Mouse (Mus musculus): Measurements from ENCODE around the gene Map1s. TPM values are rescaled to one million over a fixed set of nuclear protein-coding genes. Genes with fewer than 3 reads are reported as not detected.

Map1s gene
- polyA plus RNA-seq, 1 experiment from 2014 or later = 15.2 TPM

GRCm38 (mm10) chr8:70868559-70869198, 37.1 kb upstream of the Map1s start:
- DNase-seq (ENCODE audit: low spot score) (peak; percentile 86), ATAC-seq (ENCODE audit: low FRiP score, low TSS enrichment) (peak; percentile 22; the same call in 1 of the 2 replicates)
- Histone ChIP-seq H3K27ac (replicated peaks) (no peak overlapping the region), H3K9me3 (ENCODE audit: control insufficient read depth, low read length) (no peaks in the 10 kb centered on the region), H3K27me3 (ENCODE audit: control insufficient read depth, insufficient read depth, low read length) (0 out of 2 replicates have a peak, but pooled peaks cover under 1% of the 10 kb centered on the region), H3K4me3 (ENCODE audit: low read depth, low read length) (no peak overlapping the region), H3K4me1 (replicated peaks; ENCODE audit: control insufficient read depth, insufficient read depth) (peaks cover 4% of the 10 kb centered on the region; the same call in 1 of the 2 replicates), H3K4me2 (replicated peaks; ENCODE audit: low read depth) (peak overlapping the region; percentile 41), H3K36me3 (ENCODE audit: control insufficient read depth, insufficient read depth, low read length) (0 out of 2 replicates have a peak, but pooled peaks cover 2% of the 10 kb centered on the region), H3K9ac (ENCODE audit: low read length) (peak overlapping the region; percentile 38; the same call in 1 of the 2 replicates)
- TF ChIP-seq EP300 (optimal IDR thresholded peaks at IDR 0.05) (no peak), CTCF (IDR thresholded peaks at IDR 0.05; ENCODE audit: low read depth) (peak; percentile 58)
- WGBS = 27% methylated on average over 40 of the region's 40 CpGs

GRCm38 (mm10) chr8:70869199-70869571, 36.5 kb upstream of the Map1s start:
- H3K9ac ChIP-seq (ENCODE audit: low read length) = no peak overlapping the region
- no peaks in the 10 kb centered on the region for H3K27me3 ChIP-seq (ENCODE audit: control insufficient read depth, insufficient read depth, low read length)
- ATAC-seq (ENCODE audit: low FRiP score, low TSS enrichment) (no peak), DNase-seq (ENCODE audit: low spot score) (no peak)
- no peak overlapping the region for H3K4me3 ChIP-seq (ENCODE audit: low read depth, low read length)
- H3K9me3 ChIP-seq (ENCODE audit: control insufficient read depth, low read length) = no peaks in the 10 kb centered on the region
- H3K27ac ChIP-seq (replicated peaks) = no peak overlapping the region
- 0 out of 2 replicates have a peak, but pooled peaks cover 2% of the 10 kb centered on the region for H3K36me3 ChIP-seq (ENCODE audit: control insufficient read depth, insufficient read depth, low read length)
- WGBS = 39% methylated on average over 5 of the region's 5 CpGs
- TF ChIP-seq EP300 (optimal IDR thresholded peaks at IDR 0.05) (no peak), CTCF (IDR thresholded peaks at IDR 0.05; ENCODE audit: low read depth) (no peak)
- no peak overlapping the region; the same call in 1 of the 2 replicates for H3K4me2 ChIP-seq (replicated peaks; ENCODE audit: low read depth)
- peaks cover under 1% of the 10 kb centered on the region; the same call in 1 of the 2 replicates for H3K4me1 ChIP-seq (replicated peaks; ENCODE audit: control insufficient read depth, insufficient read depth)

GRCm38 (mm10) chr8:70869601-70870041, 36.1 kb upstream of the Map1s start:
- Histone ChIP-seq H3K27ac (replicated peaks) (no peak overlapping the region), H3K4me3 (ENCODE audit: low read depth, low read length) (no peak overlapping the region), H3K36me3 (ENCODE audit: control insufficient read depth, insufficient read depth, low read length) (0 out of 2 replicates have a peak, but pooled peaks cover 2% of the 10 kb centered on the region), H3K4me1 (replicated peaks; ENCODE audit: control insufficient read depth, insufficient read depth) (no peaks in the 10 kb centered on the region), H3K4me2 (replicated peaks; ENCODE audit: low read depth) (no peak overlapping the region), H3K9me3 (ENCODE audit: control insufficient read depth, low read length) (no peaks in the 10 kb centered on the region), H3K27me3 (ENCODE audit: control insufficient read depth, insufficient read depth, low read length) (no peaks in the 10 kb centered on the region), H3K9ac (ENCODE audit: low read length) (no peak overlapping the region)
- ATAC-seq (ENCODE audit: low FRiP score, low TSS enrichment) = peak; percentile 38
- TF ChIP-seq CTCF (IDR thresholded peaks at IDR 0.05; ENCODE audit: low read depth) (peak; percentile 95), EP300 (optimal IDR thresholded peaks at IDR 0.05) (no peak)
- peak; percentile 83 for DNase-seq (ENCODE audit: low spot score)
- 45% methylated on average over 16 of the region's 16 CpGs for WGBS

- TF ChIP-seq EP300 (optimal IDR thresholded peaks at IDR 0.05) = no peak
- no peak for TF ChIP-seq CTCF (IDR thresholded peaks at IDR 0.05; ENCODE audit: low read depth)
- no peak for ATAC-seq (ENCODE audit: low FRiP score, low TSS enrichment)
- Histone ChIP-seq H3K4me1 (replicated peaks; ENCODE audit: control insufficient read depth, insufficient read depth) (no peaks in the 10 kb centered on the region), H3K9ac (ENCODE audit: low read length) (no peak overlapping the region), H3K4me3 (ENCODE audit: low read depth, low read length) (no peak overlapping the region), H3K36me3 (ENCODE audit: control insufficient read depth, insufficient read depth, low read length) (0 out of 2 replicates have a peak, but pooled peaks cover 2% of the 10 kb centered on the region), H3K27ac (replicated peaks) (no peak overlapping the region), H3K9me3 (ENCODE audit: control insufficient read depth, low read length) (no peaks in the 10 kb centered on the region), H3K27me3 (ENCODE audit: control insufficient read depth, insufficient read depth, low read length) (no peaks in the 10 kb centered on the region), H3K4me2 (replicated peaks; ENCODE audit: low read depth) (no peak overlapping the region)
- no peak for DNase-seq (ENCODE audit: low spot score)
- 80% methylated on average over 5 of the region's 5 CpGs for WGBS
These were observed 34.4 kb upstream of the Map1s start for GRCm38 (mm10) chr8:70871195-70871807.

GRCm38 (mm10) chr8:70872643-70873363, 32.9 kb upstream of the Map1s start:
- no peak for DNase-seq (ENCODE audit: low spot score)
- WGBS = 3% methylated on average over 30 of the region's 31 CpGs
- Histone ChIP-seq H3K27me3 (ENCODE audit: control insufficient read depth, insufficient read depth, low read length) (no peaks in the 10 kb centered on the region), H3K4me2 (replicated peaks; ENCODE audit: low read depth) (peak overlapping the region; percentile 91), H3K4me1 (replicated peaks; ENCODE audit: control insufficient read depth, insufficient read depth) (no peaks in the 10 kb centered on the region), H3K4me3 (ENCODE audit: low read depth, low read length) (peak overlapping the region; percentile 82), H3K36me3 (ENCODE audit: control insufficient read depth, insufficient read depth, low read length) (0 out of 2 replicates have a peak, but pooled peaks cover 2% of the 10 kb centered on the region), H3K27ac (replicated peaks) (peak overlapping the region; percentile 81), H3K9ac (ENCODE audit: low read length) (peak overlapping the region; percentile 84), H3K9me3 (ENCODE audit: control insufficient read depth, low read length) (no peaks in the 10 kb centered on the region)
- TF ChIP-seq CTCF (IDR thresholded peaks at IDR 0.05; ENCODE audit: low read depth) (no peak), EP300 (optimal IDR thresholded peaks at IDR 0.05) (no peak)
- peak; percentile 1; the same call in 1 of the 2 replicates for ATAC-seq (ENCODE audit: low FRiP score, low TSS enrichment)

All from stomach, postnatal 0 days (tissue).